In the genomic region with DNA sequence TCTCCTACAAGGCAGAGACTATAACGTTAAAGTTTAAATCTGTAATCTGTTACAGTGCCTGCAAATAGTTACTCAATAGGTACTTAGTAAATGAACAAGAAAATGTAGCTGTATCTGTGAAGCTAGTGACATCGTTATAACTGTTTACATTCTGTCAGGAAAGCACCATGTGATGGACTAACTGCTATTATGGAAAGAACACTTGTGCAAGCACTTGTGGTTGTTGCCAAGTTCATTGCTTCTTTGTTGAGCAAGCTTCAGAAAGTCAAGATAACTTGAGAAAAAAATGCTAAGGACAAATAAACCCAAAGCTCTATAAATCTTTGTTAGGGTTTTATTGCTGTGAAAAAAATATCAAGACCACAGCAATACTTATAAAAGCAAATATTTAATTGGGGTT, we compare ENCODE assay signal across 14 mouse cellular contexts.
"Had no signal": no experiment of that assay in that cellular context is flagged by ENCODE, and none has a peak within 500 bp of the region (broad histone marks: within the 10 kb centered on the region; RNA-seq: fewer than 3 reads in every experiment).

No protein-coding gene starts in this region.

- H3K36me3 ChIP-seq: limb, embryonic 15.5 days; liver, embryonic 12.5 days; neural tube, embryonic 15.5 days; stomach, embryonic 15.5 days had no signal

- H3K27me3 ChIP-seq: limb, embryonic 15.5 days; liver, embryonic 12.5 days; neural tube, embryonic 15.5 days; stomach, embryonic 15.5 days had no signal

- H3K27ac ChIP-seq: limb, embryonic 15.5 days; liver, embryonic 12.5 days; neural tube, embryonic 15.5 days; stomach, embryonic 15.5 days had no signal

- H3K9ac ChIP-seq: limb, embryonic 15.5 days; liver, embryonic 12.5 days; neural tube, embryonic 15.5 days; stomach, embryonic 15.5 days had no signal

- ATAC-seq: intestine, embryonic 16.5 days; liver, embryonic 12.5 days had no signal

- DNase-seq: kidney, adult 8-10 months; kidney, postnatal 25 days; layer of hippocampus, postnatal 36 days; midbrain, embryonic 14.5 days; right cerebral cortex, adult 18-20 months; spleen, adult 18-20 months; thymus, adult 2 months; thymus, postnatal 25 days had no signal

- H3K9me3 ChIP-seq: limb, embryonic 15.5 days; liver, embryonic 12.5 days; neural tube, embryonic 15.5 days; stomach, embryonic 15.5 days had no signal

- H3K4me1 ChIP-seq: limb, embryonic 15.5 days; liver, embryonic 12.5 days; neural tube, embryonic 15.5 days; stomach, embryonic 15.5 days had no signal

- H3K4me2 ChIP-seq: limb, embryonic 15.5 days; liver, embryonic 12.5 days; neural tube, embryonic 15.5 days; stomach, embryonic 15.5 days had no signal

- H3K4me3 ChIP-seq: limb, embryonic 15.5 days; liver, embryonic 12.5 days; myocyte; neural tube, embryonic 15.5 days; stomach, embryonic 15.5 days had no signal
